Mouse (Mus musculus) liver, embryonic 14.5 days (tissue): Measurements from ENCODE around the gene Tmem63c.

Experiments
- CTCF ChIP-seq: IDR thresholded peaks from 2 replicates; pipeline ENCODE4 v1.5.1; 2016; ENCODE audit warnings: antibody characterized with exemption, low read depth, control low read depth
- EP300 ChIP-seq: IDR thresholded peaks from 2 replicates; pipeline ENCODE4 v1.6.1; 2016; ENCODE audit warnings: antibody characterized with exemption, low read depth

DNA sequence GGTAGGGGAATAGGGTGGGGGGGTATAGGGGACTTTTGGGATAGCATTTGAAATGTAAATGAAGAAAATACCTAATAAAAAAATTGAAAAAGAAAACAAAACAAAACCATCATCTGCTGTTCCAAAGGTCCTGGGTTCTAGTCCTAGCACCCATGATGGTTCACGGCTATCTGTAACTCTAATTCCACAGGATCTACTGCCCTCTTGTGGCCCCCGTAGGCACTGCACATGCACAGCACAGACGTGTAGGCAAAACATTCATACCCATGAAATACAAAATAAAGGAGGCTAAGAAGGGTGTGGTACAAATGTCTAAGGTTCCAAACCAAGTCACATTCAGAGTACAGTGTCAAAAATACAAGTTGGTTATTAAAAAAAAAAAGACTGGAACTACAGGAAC lies 4.1 kb upstream of the Tmem63c start:
- TF ChIP-seq CTCF (peak; percentile 78), EP300 (no peak)
